Mouse (Mus musculus) liver, adult 2 months (tissue): ENCODE measurements around the gene Zfp213.

Experiments
- CTCF ChIP-seq: fragments of 200-500 bp; IDR thresholded peaks from 2 replicates; pipeline ENCODE4 v1.5.1; 2011; ENCODE audit warnings: low read depth, low read length, control low read depth
- POLR2A ChIP-seq: fragments of 200-500 bp; IDR thresholded peaks from 2 replicates; pipeline ENCODE4 v1.6.1; 2011; ENCODE audit warnings: low read length, control low read depth; ENCODE audit not compliant: insufficient read depth; ENCODE audit errors: extremely low read depth

- no peak for TF ChIP-seq CTCF
- no peak for TF ChIP-seq POLR2A
These were observed 36.9 kb upstream of the Zfp213 start, which contains the start of gene Zscan10 for GRCm38 (mm10) chr17:23600641-23601622.
